Mouse (Mus musculus) midbrain, postnatal 0 days (tissue): ENCODE data around the gene Ntpcr. TPM values are rescaled to one million over a fixed set of nuclear protein-coding genes. Genes with fewer than 3 reads are reported as not detected.

Experiments
- ATAC-seq: fragments of 200-750 bp; cut with Nextera tagmentation; 2 replicates; pipeline ENCODE4 v1.8.0; 2017; ENCODE audit warnings: moderate number of reproducible peaks, mild to moderate bottlenecking, moderate TSS enrichment, moderate library complexity; ENCODE audit not compliant: low FRiP score
- DNase-seq: peaks from one replicate; pipeline ENCODE4 v3.0.0-alpha.2; 2015; ENCODE audit warnings: low spot score
- H3K27ac ChIP-seq: fragments of 300-500 bp; sonication (generic); 2 replicates; pipeline ENCODE4 v1.5.1; 2014; ENCODE audit warnings: low read depth, mild to moderate bottlenecking, low read length, mixed read lengths
- H3K27me3 ChIP-seq: fragments of 300-500 bp; sonication (generic); 2 replicates; pipeline ENCODE4 v1.6.1; 2014; ENCODE audit warnings: low read length, control low read depth, mixed read lengths; ENCODE audit not compliant: insufficient read depth
- H3K36me3 ChIP-seq: fragments of 300-500 bp; sonication (generic); 2 replicates; pipeline ENCODE4 v1.6.1; 2014; ENCODE audit warnings: low read length, control low read depth, mixed read lengths; ENCODE audit not compliant: insufficient read depth
- H3K4me1 ChIP-seq: fragments of 300-500 bp; sonication (generic); 2 replicates; pipeline ENCODE4 v1.6.1; 2014; ENCODE audit warnings: mild to moderate bottlenecking, control low read depth, antibody characterized with exemption, low read length, mixed read lengths; ENCODE audit not compliant: insufficient read depth
- H3K4me2 ChIP-seq: fragments of 300-500 bp; sonication (generic); 2 replicates; pipeline ENCODE4 v1.6.1; 2014; ENCODE audit warnings: low read depth, mild to moderate bottlenecking, low read length, mixed read lengths; ENCODE audit not compliant: poor library complexity, severe bottlenecking
- H3K4me3 ChIP-seq: fragments of 300-500 bp; sonication (generic); 2 replicates; pipeline ENCODE4 v1.5.1; 2014; ENCODE audit warnings: low read depth, mild to moderate bottlenecking, low read length, moderate library complexity
- H3K9ac ChIP-seq: fragments of 300-500 bp; sonication (generic); replicated peaks from 2 replicates; pipeline ENCODE4 v1.6.1; 2014; ENCODE audit warnings: mild to moderate bottlenecking, low read length, moderate library complexity, mixed read lengths; ENCODE audit not compliant: poor library complexity, severe bottlenecking
- H3K9me3 ChIP-seq: fragments of 300-500 bp; sonication (generic); 2 replicates; pipeline ENCODE4 v1.6.1; 2016; ENCODE audit warnings: low read length, control low read depth
- CTCF ChIP-seq: IDR thresholded peaks from 2 replicates; pipeline ENCODE4 v1.5.1; 2016; ENCODE audit warnings: antibody characterized with exemption, mild to moderate bottlenecking
- WGBS: fragments of 180-500 bp; shearing (Covaris S2); extraction: QIAGEN DNeasy Blood & Tissue Kit; methylation state at CpG from one replicate; pipeline ENCODE4 v1.1.7; 2014; 5-methylcytosine and 5-hydroxymethylcytosine counted together
- polyA plus RNA-seq: library from polyadenylated mRNA; unstranded; fragments of >200 nt; fragmentation: Nextera tagmentation; extraction: Ambion mirVana; gene quantifications from 2 replicates; pipeline ENCODE4 v1.2.1, GENCODE M21; 2015
- total RNA-seq: library from RNA; depleted of rRNA; stranded (reverse); fragments of >200 nt; gene quantifications from 2 replicates; pipeline ENCODE4 v1.2.3, GENCODE M21; 2014

Gene Ntpcr
- total and polyA plus RNA-seq, 2 experiments from 2014 or later, result 24.1 to 32.2 TPM

DNA sequence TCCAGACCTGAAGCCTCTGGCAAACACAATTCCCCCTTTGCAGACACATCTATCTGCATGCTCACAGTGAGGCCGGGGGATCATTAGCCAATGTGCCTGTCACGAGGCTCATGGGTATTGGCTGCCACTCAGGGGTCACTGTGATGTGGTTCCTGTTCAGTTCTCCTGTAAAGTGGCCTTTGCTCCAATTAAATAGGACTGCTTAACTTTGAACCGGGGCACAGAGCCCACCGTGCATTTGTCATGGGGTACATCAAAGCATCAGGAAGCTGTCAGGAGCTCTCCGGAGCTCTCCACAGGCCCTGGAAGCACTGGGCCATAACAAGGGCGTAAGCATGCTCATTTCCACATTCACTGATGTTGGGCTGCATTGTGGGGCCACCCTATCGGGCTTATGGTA lies 13.2 kb upstream of the Ntpcr start:
- DNase-seq (no peak), ATAC-seq (no peak)
- no peaks in the 10 kb centered on the region for H3K27me3 ChIP-seq
- H3K9me3 ChIP-seq, result no peaks in the 10 kb centered on the region
- 17% methylated on average over 7 of the region's 7 CpGs for WGBS
- H3K27ac ChIP-seq, result no peak overlapping the region
- no peaks in the 10 kb centered on the region for H3K36me3 ChIP-seq
- peaks cover 7% of the 10 kb centered on the region; the same call in 1 of the 2 replicates for H3K4me1 ChIP-seq
- H3K4me2 ChIP-seq, result no peak overlapping the region
- no peak overlapping the region for H3K9ac ChIP-seq
- no peak for TF ChIP-seq CTCF
- H3K4me3 ChIP-seq, result no peak overlapping the region

DNA sequence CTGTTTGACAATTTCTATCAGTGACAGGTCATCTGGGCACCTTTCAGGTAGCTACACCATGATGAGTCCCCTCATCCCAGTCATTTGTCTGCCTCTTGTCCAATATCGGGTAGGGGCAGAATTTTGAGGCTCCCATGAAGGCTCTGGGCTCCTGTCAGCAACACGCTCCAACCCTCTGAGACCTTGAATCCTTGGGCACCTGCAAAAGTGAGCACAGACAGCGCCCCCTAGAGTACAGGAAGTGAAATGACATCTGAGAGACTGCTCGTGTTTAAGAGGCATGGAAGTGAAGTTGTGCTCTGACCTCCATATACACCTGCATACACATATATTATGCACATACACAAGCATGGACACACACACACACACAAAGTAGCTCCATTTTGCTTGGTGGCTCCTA lies 10.8 kb upstream of the Ntpcr start:
- TF ChIP-seq CTCF, result peak; percentile 52
- 65% methylated on average over 4 of the region's 4 CpGs for WGBS
- DNase-seq, result no peak

DNA sequence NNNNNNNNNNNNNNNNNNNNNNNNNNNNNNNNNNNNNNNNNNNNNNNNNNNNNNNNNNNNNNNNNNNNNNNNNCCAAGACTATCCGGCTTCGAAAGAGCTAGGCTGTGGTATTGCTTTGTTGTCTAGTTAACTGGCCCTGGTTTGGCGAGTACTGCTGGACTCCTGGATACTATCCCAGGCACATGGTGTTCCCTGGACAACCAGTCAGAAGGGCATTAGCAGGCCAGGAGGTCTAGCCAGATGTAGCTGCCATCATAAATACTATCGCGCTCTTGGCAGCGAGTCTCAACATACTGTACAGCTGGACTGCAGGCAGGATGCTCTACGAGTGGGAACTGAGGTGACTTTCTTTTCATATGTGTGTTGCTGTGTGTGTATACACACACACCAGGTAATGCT lies 7.1 kb upstream of the Ntpcr start:
- H3K4me2 ChIP-seq, result no peak overlapping the region
- no peak overlapping the region for H3K27ac ChIP-seq
- H3K27me3 ChIP-seq, result no peaks in the 10 kb centered on the region
- 86% methylated on average over 7 of the region's 7 CpGs for WGBS
- no peak overlapping the region for H3K4me3 ChIP-seq
- no peak overlapping the region for H3K9ac ChIP-seq
- no peaks in the 10 kb centered on the region for H3K36me3 ChIP-seq
- no peaks in the 10 kb centered on the region for H3K4me1 ChIP-seq
- H3K9me3 ChIP-seq, result no peaks in the 10 kb centered on the region
- TF ChIP-seq CTCF, result no peak
- no peak for DNase-seq
- ATAC-seq, result no peak

More for the DNA sequence above, 10.8 kb upstream of the Ntpcr start:
- Histone ChIP-seq H3K4me2 (no peak overlapping the region), H3K27ac (no peak overlapping the region), H3K27me3 (no peaks in the 10 kb centered on the region), H3K36me3 (no peaks in the 10 kb centered on the region), H3K4me1 (peaks cover 7% of the 10 kb centered on the region; the same call in 1 of the 2 replicates), H3K4me3 (no peak overlapping the region), H3K9ac (no peak overlapping the region), H3K9me3 (no peaks in the 10 kb centered on the region)
- no peak for ATAC-seq

GRCm38 (mm10) chr8:125723437-125723836 lies 6.3 kb upstream of the Ntpcr start:
- H3K4me2 ChIP-seq, result no peak overlapping the region
- no peaks in the 10 kb centered on the region for H3K4me1 ChIP-seq
- no peaks in the 10 kb centered on the region for H3K36me3 ChIP-seq
- H3K9ac ChIP-seq, result no peak overlapping the region
- no peak overlapping the region for H3K27ac ChIP-seq
- no peak for TF ChIP-seq CTCF
- no peaks in the 10 kb centered on the region for H3K9me3 ChIP-seq
- DNase-seq (no peak), ATAC-seq (no peak)
- WGBS, result 96% methylated on average over 6 of the region's 6 CpGs
- no peaks in the 10 kb centered on the region for H3K27me3 ChIP-seq
- H3K4me3 ChIP-seq, result no peak overlapping the region

GRCm38 (mm10) chr8:125725037-125725820 lies 4.5 kb upstream of the Ntpcr start:
- Histone ChIP-seq H3K4me3 (no peak overlapping the region), H3K27me3 (no peaks in the 10 kb centered on the region), H3K36me3 (no peaks in the 10 kb centered on the region), H3K9ac (no peak overlapping the region), H3K27ac (no peak overlapping the region), H3K4me2 (no peak overlapping the region), H3K4me1 (no peaks in the 10 kb centered on the region), H3K9me3 (no peaks in the 10 kb centered on the region)
- 82% methylated on average over 6 of the region's 6 CpGs for WGBS
- TF ChIP-seq CTCF, result no peak
- DNase-seq (no peak), ATAC-seq (no peak)

DNA sequence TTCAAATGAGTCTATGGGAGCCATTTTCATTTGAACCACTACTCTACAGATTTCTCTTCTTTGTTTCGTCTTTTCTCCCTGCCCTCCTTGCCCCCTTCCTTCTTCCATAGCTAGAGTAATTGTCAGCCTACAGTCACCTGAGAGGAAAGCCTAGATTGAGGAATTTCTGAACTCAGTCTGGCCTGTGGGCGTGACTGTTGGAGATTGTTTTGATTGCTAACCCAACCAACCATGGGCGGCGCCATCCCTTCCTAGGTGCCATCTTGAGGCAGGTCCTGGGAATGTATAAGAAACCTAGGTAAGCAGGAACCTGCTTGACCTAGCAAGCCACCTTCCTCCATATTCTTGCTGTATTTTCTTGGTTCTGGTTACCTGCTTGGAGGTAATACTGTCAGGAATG lies 3.6 kb upstream of the Ntpcr start:
- Histone ChIP-seq H3K27ac (no peak overlapping the region), H3K4me2 (no peak overlapping the region), H3K36me3 (no peaks in the 10 kb centered on the region), H3K9me3 (no peaks in the 10 kb centered on the region), H3K27me3 (no peaks in the 10 kb centered on the region), H3K9ac (no peak overlapping the region), H3K4me3 (no peak overlapping the region), H3K4me1 (no peaks in the 10 kb centered on the region)
- 99% methylated on average over 4 of the region's 4 CpGs for WGBS
- DNase-seq (no peak), ATAC-seq (no peak)
- no peak for TF ChIP-seq CTCF
